Mouse (Mus musculus): ENCODE data around the gene Naaa. TPM values are rescaled to one million over a fixed set of nuclear protein-coding genes. Genes with fewer than 3 reads are reported as not detected.

Naaa gene
- total and polyA plus RNA-seq, 3 experiments: 14.5 to 16.2 (median 15.4) TPM

GRCm38 (mm10) chr5:92239333-92240232, 38.4 kb downstream of the Naaa start:
- dilution Hi-C loops (cut with MboI; ENCODE audit: extremely low pct_ligation_motif_present, extremely low pct_unique_long_range_greater_than_20kb, low sequenced_read_pairs): no loop called here
- DNase-seq (ENCODE audit: extremely low read depth): peak; percentile 65

DNA sequence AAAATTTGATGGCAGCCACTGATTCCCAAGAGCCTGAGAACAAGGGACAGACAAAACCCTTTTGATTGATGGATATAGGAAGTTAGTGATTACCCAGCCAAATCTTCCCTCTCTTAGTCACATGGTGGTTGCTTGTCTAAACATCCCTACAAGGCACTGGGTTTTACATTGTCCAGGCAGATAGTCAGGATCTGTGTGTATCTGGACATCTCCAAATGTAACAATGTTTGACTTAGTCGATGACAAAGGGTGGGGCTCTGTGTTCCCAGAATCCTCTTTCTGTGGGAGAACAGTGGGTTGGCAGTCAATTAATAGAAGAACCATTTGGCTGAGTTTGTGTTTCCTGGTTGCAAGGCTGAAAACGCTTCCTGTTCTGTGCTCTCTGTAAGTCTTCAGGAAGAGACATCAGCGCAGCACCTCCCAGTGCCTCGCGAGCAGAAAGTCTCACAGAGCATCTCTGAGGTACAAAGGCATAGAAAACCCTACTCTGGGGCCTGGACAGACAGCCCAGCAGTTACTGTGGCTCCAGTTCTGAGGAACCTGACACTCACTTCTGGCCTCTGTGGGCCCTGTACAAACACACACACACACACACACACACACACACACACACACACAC, 42.9 kb downstream of the Naaa start:
- Histone ChIP-seq H3K36me3 (replicated peaks in 1 of 2; ENCODE audit: control insufficient read depth in 1 of 2, insufficient read depth in 1 of 2, low read length in 1 of 2) (no peaks in the 10 kb centered on the region), H3K4me1 (ENCODE audit: control insufficient read depth in 1 of 2, insufficient read depth in 2 of 2) (peaks cover 8 to 42% of the 10 kb centered on the region in 2 experiments), H3K4me3 (replicated peaks in 1 of 3; ENCODE audit: low read depth in 2 of 3, low read length in 2 of 3, poor library complexity in 1 of 3) (no peak overlapping the region), H3K4me2 (ENCODE audit: insufficient read depth, low read depth, poor library complexity, severe bottlenecking) (no peak overlapping the region), H3K27ac (ENCODE audit: insufficient read depth, low read depth) (no peak overlapping the region), H3K9me3 (replicated peaks; ENCODE audit: low read length) (no peaks in the 10 kb centered on the region), H3K9ac (ENCODE audit: insufficient read depth, low read depth) (no peak overlapping the region), H3K27me3 (replicated peaks) (no peaks in the 10 kb centered on the region), H3K79me2 (replicated peaks; ENCODE audit: control insufficient read depth, extremely low read depth, insufficient read depth, poor library complexity, severe bottlenecking) (no peaks in the 10 kb centered on the region)
- DNase-seq (ENCODE audit: extremely low read depth): no peak
- in situ Hi-C loops (cut with MboI; ENCODE audit: low pct_ligation_motif_present, low pct_unique_long_range_greater_than_20kb, low sequenced_read_pairs): loop anchor here (5.0 to 10.0 kb wide), 2 partner anchors 33 to 50 kb away; no protein-coding TSS in a partner anchor
- TF ChIP-seq TCF12 (IDR thresholded peaks at IDR 0.05; ENCODE audit: low read depth, low read length) (no peak), JUND (conservative IDR thresholded peaks at IDR 0.05; ENCODE audit: low read depth, low read length) (no peak)
- dilution Hi-C loops (cut with MboI; ENCODE audit: extremely low pct_ligation_motif_present, extremely low pct_unique_long_range_greater_than_20kb, low sequenced_read_pairs): no loop called here

More at GRCm38 (mm10) chr5:92239333-92240232, 38.4 kb downstream of the Naaa start:
- H3K4me3 ChIP-seq (replicated peaks in 1 of 3; ENCODE audit: low read depth in 2 of 3, low read length in 2 of 3, poor library complexity in 1 of 3): no peak overlapping the region
- H3K36me3 ChIP-seq (replicated peaks in 1 of 2; ENCODE audit: control insufficient read depth in 1 of 2, insufficient read depth in 1 of 2, low read length in 1 of 2): peaks cover 0 to 3% of the 10 kb centered on the region in 2 experiments
- H3K27me3 ChIP-seq (replicated peaks): no peaks in the 10 kb centered on the region
- no peak overlapping the region for H3K9ac ChIP-seq (ENCODE audit: insufficient read depth, low read depth)
- H3K79me2 ChIP-seq (replicated peaks; ENCODE audit: control insufficient read depth, extremely low read depth, insufficient read depth, poor library complexity, severe bottlenecking): no peaks in the 10 kb centered on the region
- H3K9me3 ChIP-seq (replicated peaks; ENCODE audit: low read length): no peaks in the 10 kb centered on the region
- in situ Hi-C loops (cut with MboI; ENCODE audit: low pct_ligation_motif_present, low pct_unique_long_range_greater_than_20kb, low sequenced_read_pairs): loop anchor here (5.0 to 10.0 kb wide), 2 partner anchors 37 to 55 kb away; no protein-coding TSS in a partner anchor
- peak overlapping the region; percentile 18; the same call in 1 of the 2 replicates for H3K4me2 ChIP-seq (ENCODE audit: insufficient read depth, low read depth, poor library complexity, severe bottlenecking)
- H3K27ac ChIP-seq (ENCODE audit: insufficient read depth, low read depth): no peak overlapping the region
- peaks cover 3 to 20% of the 10 kb centered on the region in 2 experiments; a peak in 3 of 4 replicates for H3K4me1 ChIP-seq (ENCODE audit: control insufficient read depth in 1 of 2, insufficient read depth in 2 of 2)
- TF ChIP-seq ZC3H11A (IDR thresholded peaks at IDR 0.05; ENCODE audit: low read depth, low read length): peak; percentile 27; the same call in 1 of the 2 replicates
- peak; percentile 81 for TF ChIP-seq ELF1 (IDR thresholded peaks at IDR 0.05; ENCODE audit: low read depth, low read length)
- TF ChIP-seq SMC3 (IDR thresholded peaks at IDR 0.05; ENCODE audit: low read depth, low read length): peak; percentile 81
- peak; percentile 51 for TF ChIP-seq HCFC1 (IDR thresholded peaks at IDR 0.05; ENCODE audit: low read depth, low read length)
- no peak for TF ChIP-seq UBTF (IDR thresholded peaks at IDR 0.05; ENCODE audit: low read depth, low read length)
- peak; percentile 90 for TF ChIP-seq RAD21 (IDR thresholded peaks at IDR 0.05; ENCODE audit: low read depth, low read length)
- no peak for TF ChIP-seq JUND (conservative IDR thresholded peaks at IDR 0.05; ENCODE audit: low read depth, low read length)
- peak; percentile 58; the same call in 1 of the 2 replicates for TF ChIP-seq IRF4 (IDR thresholded peaks at IDR 0.05; ENCODE audit: low read depth, low read length)
- TF ChIP-seq CTCF (conservative IDR thresholded peaks at IDR 0.05 in 1 of 2, IDR thresholded peaks at IDR 0.05 in 1 of 2; ENCODE audit: low read depth in 2 of 2, low read length in 2 of 2): peak; percentile 35 to 86; a peak in 3 of 4 replicates
- no peak for TF ChIP-seq ETS1 (conservative IDR thresholded peaks at IDR 0.05; ENCODE audit: low read depth, low read length)
- TF ChIP-seq BHLHE40 (IDR thresholded peaks at IDR 0.05; ENCODE audit: low read depth, low read length): peak; percentile 36; the same call in 1 of the 2 replicates

All from CH12.LX (cell line).